Mouse (Mus musculus) limb, embryonic 14.5 days (tissue): ENCODE data around the gene Dcaf12. TPM values are rescaled to one million over a fixed set of nuclear protein-coding genes. Genes with fewer than 3 reads are reported as not detected.
A peak's percentile ranks its signal among the peaks of the same experiment; 100 is the strongest.

Experiments used
- ATAC-seq: fragments of 200-750 bp; cut with Nextera tagmentation; 2 replicates; pipeline ENCODE4 v1.8.0; 2017; ENCODE audit warnings: low read depth, moderate number of reproducible peaks, moderate TSS enrichment; ENCODE audit not compliant: low FRiP score
- DNase-seq: peaks from one replicate; pipeline ENCODE4 v3.0.0-alpha.2; 2015; ENCODE audit warnings: low spot score
- H3K27ac ChIP-seq: fragments of 300-500 bp; sonication (generic); replicated peaks from 2 replicates; pipeline ENCODE4 v1.5.1; 2014; ENCODE audit warnings: low read depth, mild to moderate bottlenecking, low read length, moderate library complexity, mixed read lengths
- H3K27me3 ChIP-seq: fragments of 300-500 bp; sonication (generic); 2 replicates; pipeline ENCODE4 v1.6.1; 2014; ENCODE audit warnings: low read length, mixed read lengths; ENCODE audit not compliant: control insufficient read depth, insufficient read depth
- H3K36me3 ChIP-seq: fragments of 300-500 bp; sonication (generic); 2 replicates; pipeline ENCODE4 v1.6.1; 2014; ENCODE audit warnings: mild to moderate bottlenecking, low read length, moderate library complexity, mixed read lengths; ENCODE audit not compliant: control insufficient read depth, insufficient read depth
- H3K4me1 ChIP-seq: fragments of 300-500 bp; sonication (generic); 2 replicates; pipeline ENCODE4 v1.6.1; 2014; ENCODE audit warnings: antibody characterized with exemption, low read length, mixed read lengths; ENCODE audit not compliant: control insufficient read depth, insufficient read depth
- H3K4me2 ChIP-seq: fragments of 300-500 bp; sonication (generic); replicated peaks from 2 replicates; pipeline ENCODE4 v1.6.1; 2014; ENCODE audit warnings: low read depth, mild to moderate bottlenecking, low read length, moderate library complexity; ENCODE audit not compliant: severe bottlenecking
- H3K4me3 ChIP-seq: fragments of 300-500 bp; sonication (generic); replicated peaks from 2 replicates; pipeline ENCODE4 v1.5.1; 2014; ENCODE audit warnings: low read length
- H3K9ac ChIP-seq: fragments of 300-500 bp; sonication (generic); 2 replicates; pipeline ENCODE4 v1.6.1; 2014; ENCODE audit warnings: mild to moderate bottlenecking, low read depth, low read length, moderate library complexity; ENCODE audit not compliant: severe bottlenecking
- H3K9me3 ChIP-seq: fragments of 300-500 bp; sonication (generic); 2 replicates; pipeline ENCODE4 v1.6.1; 2016; ENCODE audit warnings: low read length; ENCODE audit not compliant: control insufficient read depth
- POLR2A ChIP-seq: fragments of 200-500 bp; IDR thresholded peaks from 2 replicates; pipeline ENCODE4 v1.8.0; 2012; ENCODE audit warnings: inconsistent platforms, mild to moderate bottlenecking, moderate library complexity, borderline replicate concordance; ENCODE audit not compliant: insufficient read depth, insufficient read length; ENCODE audit errors: extremely low read depth
- WGBS: fragments of 180-500 bp; shearing (Covaris S2); extraction: QIAGEN DNeasy Blood & Tissue Kit; methylation state at CpG from one replicate; pipeline ENCODE4 v1.1.7; 2014; 5-methylcytosine and 5-hydroxymethylcytosine counted together
- polyA plus RNA-seq, 2 experiments: library from polyadenylated mRNA; depleted of rRNA in 1 of 2; stranded (reverse) in 1 of 2; unstranded in 1 of 2; fragments of >200 nt; fragmentation: Nextera tagmentation in 1 of 2; extraction: Ambion mirVana in 1 of 2; gene quantifications; 2 replicates each; pipeline versions ENCODE4 v1.2.1 to v1.2.3; 2012 to 2014

Gene Dcaf12
- polyA plus RNA-seq, 2 experiments = 35.4 to 42.4 TPM

GRCm38 (mm10) chr4:41329481-41329880 is 14.8 kb upstream of the Dcaf12 start:
- Histone ChIP-seq H3K36me3 (no peaks in the 10 kb centered on the region), H3K27me3 (no peaks in the 10 kb centered on the region), H3K4me3 (no peak overlapping the region), H3K9me3 (no peaks in the 10 kb centered on the region), H3K4me2 (no peak overlapping the region), H3K4me1 (no peaks in the 10 kb centered on the region), H3K9ac (no peak overlapping the region), H3K27ac (no peak overlapping the region)
- no peak for TF ChIP-seq POLR2A
- ATAC-seq = no peak
- DNase-seq = no peak
- 67% methylated on average over 4 of the region's 4 CpGs for WGBS

GRCm38 (mm10) chr4:41326876-41327275 is 12.2 kb upstream of the Dcaf12 start:
- H3K9ac ChIP-seq = no peak overlapping the region
- H3K27ac ChIP-seq = no peak overlapping the region
- no peak for ATAC-seq
- H3K27me3 ChIP-seq = no peaks in the 10 kb centered on the region
- H3K9me3 ChIP-seq = no peaks in the 10 kb centered on the region
- DNase-seq = no peak
- no peak overlapping the region for H3K4me3 ChIP-seq
- H3K4me1 ChIP-seq = no peaks in the 10 kb centered on the region
- 87% methylated on average over 6 of the region's 6 CpGs for WGBS
- TF ChIP-seq POLR2A = no peak
- no peaks in the 10 kb centered on the region for H3K36me3 ChIP-seq
- no peak overlapping the region for H3K4me2 ChIP-seq

GRCm38 (mm10) chr4:41320971-41321370 is 6.3 kb upstream of the Dcaf12 start:
- Histone ChIP-seq H3K27ac (no peak overlapping the region), H3K4me1 (no peaks in the 10 kb centered on the region), H3K4me2 (no peak overlapping the region), H3K9ac (no peak overlapping the region), H3K36me3 (no peaks in the 10 kb centered on the region), H3K4me3 (no peak overlapping the region), H3K27me3 (no peaks in the 10 kb centered on the region), H3K9me3 (no peaks in the 10 kb centered on the region)
- DNase-seq = no peak
- no peak for TF ChIP-seq POLR2A
- 84% methylated on average over 4 of the region's 4 CpGs for WGBS
- ATAC-seq = no peak

- no peak overlapping the region for H3K4me3 ChIP-seq
- peaks cover 9% of the 10 kb centered on the region for H3K4me1 ChIP-seq
- no peaks in the 10 kb centered on the region for H3K36me3 ChIP-seq
- WGBS = 91% methylated on average over 5 of the region's 5 CpGs
- ATAC-seq (no peak), DNase-seq (no peak)
- H3K4me2 ChIP-seq = no peak overlapping the region
- no peaks in the 10 kb centered on the region for H3K27me3 ChIP-seq
- TF ChIP-seq POLR2A = no peak
- no peak overlapping the region for H3K27ac ChIP-seq
- no peak overlapping the region for H3K9ac ChIP-seq
- H3K9me3 ChIP-seq = no peaks in the 10 kb centered on the region
Measured at GRCm38 (mm10) chr4:41318267-41318666, 3.6 kb upstream of the Dcaf12 start.

- H3K4me2 ChIP-seq = peak overlapping the region; percentile 83
- peak overlapping the region; percentile 100 for H3K4me3 ChIP-seq
- ATAC-seq (no peak), DNase-seq (peak; percentile 29)
- H3K27ac ChIP-seq = peak overlapping the region; percentile 97
- 54% methylated on average over 8 of the region's 8 CpGs for WGBS
- H3K36me3 ChIP-seq = peaks cover 28% of the 10 kb centered on the region
- H3K9ac ChIP-seq = peak overlapping the region; percentile 96
- TF ChIP-seq POLR2A = no peak
- peaks cover 13% of the 10 kb centered on the region for H3K4me1 ChIP-seq
- H3K27me3 ChIP-seq = no peaks in the 10 kb centered on the region
- H3K9me3 ChIP-seq = no peaks in the 10 kb centered on the region
Measured at GRCm38 (mm10) chr4:41315173-41315572, 484 bp upstream of the Dcaf12 start.

GRCm38 (mm10) chr4:41313722-41314121 is 967 bp downstream of the Dcaf12 start:
- no peaks in the 10 kb centered on the region for H3K27me3 ChIP-seq
- peaks cover 39% of the 10 kb centered on the region for H3K36me3 ChIP-seq
- no peak for ATAC-seq
- peaks cover 13% of the 10 kb centered on the region for H3K4me1 ChIP-seq
- H3K4me3 ChIP-seq = peak overlapping the region; percentile 100
- H3K27ac ChIP-seq = peak overlapping the region; percentile 97
- peak overlapping the region; percentile 96 for H3K9ac ChIP-seq
- no peaks in the 10 kb centered on the region for H3K9me3 ChIP-seq
- WGBS = 17% methylated on average over 14 of the region's 14 CpGs
- no peak for DNase-seq
- H3K4me2 ChIP-seq = peak overlapping the region; percentile 83
- TF ChIP-seq POLR2A = no peak
